Mouse (Mus musculus) kidney, postnatal 0 days (tissue): ENCODE data around the gene Adm. TPM values are rescaled to one million over a fixed set of nuclear protein-coding genes. Genes with fewer than 3 reads are reported as not detected.
"Not testable (repeated sequence)": the region's sequence is repeated elsewhere in the genome, so short reads cannot be mapped to it uniquely, and the experiment has no call there.

Experiments
- ATAC-seq: fragments of 200-750 bp; cut with Nextera tagmentation; replicated peaks from 2 replicates; pipeline ENCODE4 v1.8.0; 2017; ENCODE audit warnings: low read depth, moderate number of reproducible peaks, moderate TSS enrichment, moderate library complexity; ENCODE audit not compliant: low FRiP score
- DNase-seq: peaks from one replicate; pipeline ENCODE4 v3.0.0-alpha.2; 2016; ENCODE audit warnings: low spot score
- H3K27ac ChIP-seq: fragments of 300-500 bp; sonication (generic); 2 replicates; pipeline ENCODE4 v1.5.1; 2014; ENCODE audit warnings: mild to moderate bottlenecking
- H3K27me3 ChIP-seq: fragments of 300-500 bp; sonication (generic); 2 replicates; pipeline ENCODE4 v1.6.1; 2014; ENCODE audit warnings: low read length, mixed read lengths; ENCODE audit not compliant: insufficient read depth
- H3K36me3 ChIP-seq: fragments of 300-500 bp; sonication (generic); 2 replicates; pipeline ENCODE4 v1.6.1; 2014; ENCODE audit warnings: low read length, mixed read lengths; ENCODE audit not compliant: insufficient read depth
- H3K4me1 ChIP-seq: fragments of 300-500 bp; sonication (generic); replicated peaks from 2 replicates; pipeline ENCODE4 v1.6.1; 2014; ENCODE audit warnings: antibody characterized with exemption, low read length, mixed read lengths; ENCODE audit not compliant: insufficient read depth
- H3K4me2 ChIP-seq: fragments of 300-500 bp; sonication (generic); 2 replicates; pipeline ENCODE4 v1.6.1; 2014; ENCODE audit warnings: mild to moderate bottlenecking, low read length, moderate library complexity, mixed read lengths
- H3K4me3 ChIP-seq: fragments of 300-500 bp; sonication (generic); replicated peaks from 2 replicates; pipeline ENCODE4 v1.5.1; 2014; ENCODE audit warnings: low read depth, low read length
- H3K9ac ChIP-seq: fragments of 300-500 bp; sonication (generic); 2 replicates; pipeline ENCODE4 v1.6.1; 2014; ENCODE audit warnings: low read depth, low read length
- H3K9me3 ChIP-seq: fragments of 300-500 bp; sonication (generic); replicated peaks from 2 replicates; pipeline ENCODE4 v1.6.1; 2016; ENCODE audit warnings: low read length, inconsistent platforms, mixed read lengths
- CTCF ChIP-seq: IDR thresholded peaks from 2 replicates; pipeline ENCODE4 v1.5.1; 2016; ENCODE audit warnings: antibody characterized with exemption, low read depth, mild to moderate bottlenecking, moderate library complexity
- WGBS: fragments of 180-500 bp; shearing (Covaris S2); extraction: QIAGEN DNeasy Blood & Tissue Kit; methylation state at CpG from one replicate; pipeline ENCODE4 v1.1.7; 2014; 5-methylcytosine and 5-hydroxymethylcytosine counted together
- polyA plus RNA-seq: library from polyadenylated mRNA; unstranded; fragments of >200 nt; fragmentation: Nextera tagmentation; extraction: Ambion mirVana; gene quantifications from 2 replicates; pipeline ENCODE4 v1.2.1, GENCODE M21; 2015

Gene Adm
- 9.9 and 10.6 TPM in 2 replicates for polyA plus RNA-seq

DNA sequence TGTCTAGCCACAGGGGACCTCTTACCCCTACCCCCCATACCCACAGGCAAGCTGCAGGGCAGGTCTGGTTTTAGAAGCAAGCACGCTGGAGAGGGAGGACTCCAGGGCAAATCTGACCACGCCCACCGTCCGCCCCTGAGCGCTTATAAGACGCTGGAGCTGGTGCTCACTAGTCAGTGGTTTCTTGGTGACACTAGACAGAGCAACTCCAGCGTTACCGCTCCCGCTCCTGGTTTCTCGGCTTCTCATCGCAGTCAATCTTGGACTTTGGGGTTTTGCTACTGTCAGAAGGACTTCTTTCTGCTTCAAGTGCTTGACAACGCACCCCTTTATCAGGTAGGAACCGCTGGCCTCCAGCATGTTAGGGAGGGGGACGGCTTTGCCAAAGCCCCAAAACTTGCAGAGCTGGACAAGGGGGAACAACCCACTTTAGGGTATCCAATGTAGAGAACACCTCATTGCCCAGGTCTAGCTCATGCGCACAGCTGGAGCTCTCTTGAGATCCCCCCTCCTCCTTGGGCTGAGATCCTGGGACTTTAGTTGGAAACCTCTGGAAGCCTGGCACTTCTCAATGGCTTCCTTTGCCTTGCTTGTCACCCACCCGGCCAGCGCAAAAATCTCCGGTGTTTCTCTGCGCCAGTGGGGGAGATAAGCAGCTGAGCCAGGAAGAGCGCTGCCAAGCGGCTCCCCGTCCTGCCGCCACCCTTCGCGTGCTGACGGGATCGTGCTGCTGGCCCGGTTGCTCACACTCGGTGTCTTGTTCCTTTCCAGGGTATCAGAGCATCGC lies at the start of gene Adm:
Gene Adm, plus strand, starts transcription at position 176 of the 787 bp plus-strand sequence.
- peak within 1 kb of the TSS; percentile 42; the same call in 1 of the 2 replicates for H3K27ac ChIP-seq
- H3K27me3 ChIP-seq: no peaks in the 10 kb centered on the region
- WGBS: 1% methylated on average over 30 of the region's 30 CpGs
- peak within 1 kb of the TSS; percentile 85 for H3K4me2 ChIP-seq
- ATAC-seq: peak; percentile 55; the same call in 1 of the 2 replicates
- H3K4me1 ChIP-seq: peaks cover 18% of the 10 kb centered on the region; the same call in 1 of the 2 replicates
- peak within 1 kb of the TSS; percentile 60 for H3K9ac ChIP-seq
- H3K36me3 ChIP-seq: no peaks in the 10 kb centered on the region
- TF ChIP-seq CTCF: no peak
- no peaks in the 10 kb centered on the region for H3K9me3 ChIP-seq
- peak within 1 kb of the TSS; percentile 53 for H3K4me3 ChIP-seq
- peak; percentile 90 for DNase-seq

GRCm38 (mm10) chr7:110583705-110584104 lies 43.8 kb upstream of the Adm start:
- Histone ChIP-seq H3K9ac (no peak overlapping the region), H3K36me3 (no peaks in the 10 kb centered on the region), H3K4me1 (no peaks in the 10 kb centered on the region), H3K4me2 (no peak overlapping the region), H3K9me3 (no peaks in the 10 kb centered on the region), H3K27ac (no peak overlapping the region), H3K27me3 (no peaks in the 10 kb centered on the region), H3K4me3 (no peak overlapping the region)
- no peak for TF ChIP-seq CTCF
- ATAC-seq (peak; percentile 36; the same call in 1 of the 2 replicates), DNase-seq (no peak)
- 95% methylated on average over 3 of the region's 3 CpGs for WGBS

DNA sequence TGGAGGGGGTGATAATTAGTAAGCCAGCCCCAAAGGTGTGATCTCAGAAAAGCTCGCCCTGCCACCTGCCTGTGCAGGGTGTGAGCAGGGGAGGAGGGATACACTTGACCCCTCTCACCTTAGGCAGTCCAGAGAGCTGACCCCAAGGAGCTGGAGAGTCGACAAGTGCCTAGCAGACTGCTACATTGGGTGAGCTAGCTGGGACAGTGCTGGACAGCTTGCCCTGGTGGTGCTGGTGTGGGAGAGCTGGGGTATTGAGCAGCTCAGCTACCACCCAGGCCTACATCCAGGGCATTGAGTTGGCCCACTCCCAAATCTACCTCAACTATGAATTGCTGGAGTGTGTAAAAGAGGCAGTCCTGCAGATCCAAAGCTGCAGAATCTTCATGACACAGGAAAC lies 43.3 kb upstream of the Adm start:
- H3K27ac ChIP-seq: no peak overlapping the region
- no peaks in the 10 kb centered on the region for H3K27me3 ChIP-seq
- H3K4me2 ChIP-seq: no peak overlapping the region
- no peak overlapping the region for H3K9ac ChIP-seq
- H3K9me3 ChIP-seq: no peaks in the 10 kb centered on the region
- DNase-seq (no peak), ATAC-seq (peak; percentile 36; the same call in 1 of the 2 replicates)
- no peaks in the 10 kb centered on the region for H3K36me3 ChIP-seq
- no peak overlapping the region for H3K4me3 ChIP-seq
- H3K4me1 ChIP-seq: no peaks in the 10 kb centered on the region
- WGBS: 50% methylated on average over 2 of the region's 2 CpGs
- TF ChIP-seq CTCF: no peak

DNA sequence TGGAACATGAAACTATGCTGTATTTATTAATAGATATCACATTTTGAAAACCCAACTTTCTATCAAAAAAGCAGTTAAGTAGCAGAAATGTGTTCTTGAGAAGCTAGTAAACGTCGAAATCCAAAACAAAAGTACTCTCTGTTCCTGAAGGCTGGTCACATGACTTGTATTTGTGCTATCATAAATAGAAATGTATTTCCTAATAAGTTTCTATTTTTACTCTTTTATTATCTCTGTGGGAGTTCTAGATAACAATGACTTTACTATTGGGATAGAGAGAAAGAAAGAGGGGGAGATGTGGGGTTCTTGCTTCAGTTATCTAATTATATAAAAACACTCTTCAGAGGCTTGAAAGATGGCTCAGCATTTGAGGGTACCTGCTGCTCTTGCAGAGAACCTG lies 42.2 kb upstream of the Adm start:
- Histone ChIP-seq H3K36me3 (no peaks in the 10 kb centered on the region), H3K9me3 (no peaks in the 10 kb centered on the region), H3K4me1 (no peaks in the 10 kb centered on the region), H3K4me2 (no peak overlapping the region), H3K9ac (no peak overlapping the region), H3K4me3 (no peak overlapping the region), H3K27me3 (no peaks in the 10 kb centered on the region), H3K27ac (no peak overlapping the region)
- peak; percentile 19 for DNase-seq
- no peak for ATAC-seq
- WGBS: 70% methylated on average over 2 of the region's 2 CpGs
- TF ChIP-seq CTCF: no peak

GRCm38 (mm10) chr7:110587721-110588120 lies 39.7 kb upstream of the Adm start:
- WGBS: 92% methylated on average over 1 of the region's 1 CpGs

DNA sequence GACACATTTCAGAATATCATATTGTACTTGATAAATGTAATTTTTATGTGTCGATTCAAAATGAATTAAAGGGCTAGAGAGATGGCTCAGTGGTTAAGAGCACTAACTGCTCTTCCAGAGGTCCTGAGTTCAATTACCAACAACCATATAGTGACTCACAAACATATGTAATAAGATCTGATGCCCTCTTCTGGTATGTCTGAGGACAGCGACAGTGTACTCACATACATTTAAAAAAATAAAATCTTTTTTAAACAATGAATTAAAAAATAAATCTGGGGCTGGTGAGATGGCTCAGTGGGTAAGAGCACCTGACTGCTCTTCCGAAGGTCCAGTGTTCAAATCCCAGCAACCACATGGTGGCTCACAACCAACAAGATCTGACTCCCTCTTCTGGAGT lies 33.5 kb upstream of the Adm start:
- peak; percentile 12; the same call in 1 of the 2 replicates for TF ChIP-seq CTCF
- not testable (repeated sequence) for H3K27ac ChIP-seq, H3K9me3 ChIP-seq, ATAC-seq, H3K4me2 ChIP-seq, H3K27me3 ChIP-seq, H3K9ac ChIP-seq, DNase-seq, H3K4me3 ChIP-seq, H3K36me3 ChIP-seq, H3K4me1 ChIP-seq
- 94% methylated on average over 3 of the region's 3 CpGs for WGBS

More at GRCm38 (mm10) chr7:110587721-110588120, 39.7 kb upstream of the Adm start:
- no peak overlapping the region for H3K4me3 ChIP-seq
- TF ChIP-seq CTCF: no peak
- H3K4me1 ChIP-seq: no peaks in the 10 kb centered on the region
- H3K36me3 ChIP-seq: no peaks in the 10 kb centered on the region
- no peak overlapping the region for H3K9ac ChIP-seq
- DNase-seq (no peak), ATAC-seq (no peak)
- no peak overlapping the region for H3K27ac ChIP-seq
- no peaks in the 10 kb centered on the region for H3K9me3 ChIP-seq
- no peaks in the 10 kb centered on the region for H3K27me3 ChIP-seq
- no peak overlapping the region for H3K4me2 ChIP-seq
